Mouse (Mus musculus) inflammation-experienced regulatory T-cells, adult 16 weeks (primary cell): ENCODE data around the gene Foxg1. TPM values are rescaled to one million over a fixed set of nuclear protein-coding genes. Genes with fewer than 3 reads are reported as not detected.

ENCODE experiments used
- polyA plus RNA-seq: library from polyadenylated mRNA; unstranded; fragments of 100-300 nt; shearing (Covaris generic); gene quantifications from one replicate; pipeline ENCODE4 v1.2.1, GENCODE M21; 2017

Gene Foxg1
- not detected for polyA plus RNA-seq

GRCm38 (mm10) chr12:49382565-49383520 lies at the start of gene Foxg1:
TSS of gene Foxg1 (plus strand) at chr12:49382660.

GRCm38 (mm10) chr12:49384876-49385630 lies 2.6 kb downstream of the Foxg1 start, which contains the start of gene Gm43517:
TSS of gene Gm43517 (plus strand) at chr12:49385174.

Other genes with a start within 250 kb of the Foxg1 start
- gene Gm43517, start 2.5 kb downstream of the Foxg1 start, polyA plus RNA-seq: not detected